Mouse (Mus musculus): ENCODE data around the gene Spag8. TPM values are rescaled to one million over a fixed set of nuclear protein-coding genes. Genes with fewer than 3 reads are reported as not detected.

Gene Spag8
- total and polyA plus RNA-seq, 2 experiments from 2014 or later: 8.5 to 9.3 TPM

DNA sequence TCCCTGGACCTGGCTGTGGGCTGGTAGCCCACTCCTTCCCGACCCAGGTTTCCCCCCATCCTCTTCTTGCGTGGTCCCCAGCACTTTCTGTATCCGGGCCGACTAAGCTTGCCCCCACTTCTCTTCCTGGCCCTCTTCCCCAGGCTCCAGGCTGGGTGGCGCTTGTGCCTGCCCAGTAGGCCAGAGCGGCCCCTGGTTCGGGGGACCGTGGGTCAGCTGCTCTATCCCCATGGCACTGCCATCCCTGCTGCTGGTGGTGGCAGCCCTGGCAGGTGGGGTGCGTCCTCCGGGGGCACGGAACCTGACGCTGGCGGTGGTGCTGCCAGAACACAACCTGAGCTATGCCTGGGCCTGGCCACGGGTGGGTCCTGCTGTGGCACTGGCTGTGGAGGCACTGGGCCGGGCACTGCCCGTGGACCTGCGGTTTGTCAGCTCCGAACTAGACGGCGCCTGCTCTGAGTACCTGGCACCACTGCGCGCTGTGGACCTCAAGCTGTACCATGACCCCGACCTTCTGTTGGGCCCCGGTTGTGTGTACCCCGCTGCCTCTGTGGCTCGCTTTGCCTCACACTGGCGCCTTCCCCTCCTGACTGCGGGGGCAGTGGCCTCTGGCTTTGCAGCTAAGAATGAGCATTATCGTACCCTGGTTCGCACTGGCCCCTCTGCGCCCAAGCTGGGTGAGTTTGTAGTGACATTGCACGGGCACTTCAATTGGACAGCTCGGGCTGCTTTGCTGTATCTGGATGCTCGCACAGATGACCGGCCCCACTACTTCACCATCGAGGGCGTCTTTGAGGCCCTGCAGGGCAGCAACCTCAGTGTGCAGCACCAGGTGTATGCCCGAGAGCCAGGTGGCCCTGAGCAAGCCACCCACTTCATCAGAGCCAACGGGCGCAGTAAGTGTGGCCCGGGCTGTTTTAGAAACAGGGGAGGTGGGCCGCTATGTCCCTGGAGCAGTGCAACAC is 21.2 kb downstream of the Spag8 start:
- Histone ChIP-seq H3K4me3 (ENCODE audit: low read depth, low read length) (peak overlapping the region; percentile 57), H3K36me3 (ENCODE audit: insufficient read depth, low read length) (no peaks in the 10 kb centered on the region), H3K27ac (ENCODE audit: low read depth, low read length) (peak overlapping the region; percentile 77), H3K4me2 (ENCODE audit: low read depth, low read length, poor library complexity, severe bottlenecking) (peak overlapping the region; percentile 97), H3K9ac (replicated peaks; ENCODE audit: low read length, poor library complexity, severe bottlenecking) (peak overlapping the region; percentile 90), H3K9me3 (ENCODE audit: low read length) (no peaks in the 10 kb centered on the region), H3K4me1 (ENCODE audit: insufficient read depth, low read length) (peaks cover 23% of the 10 kb centered on the region), H3K27me3 (ENCODE audit: insufficient read depth, low read length) (no peaks in the 10 kb centered on the region)
- DNase-seq (ENCODE audit: low spot score): no peak
- WGBS: 52% methylated on average over 42 of the region's 42 CpGs
- ATAC-seq (ENCODE audit: low FRiP score): peak; percentile 17
- no peak for TF ChIP-seq CTCF (IDR thresholded peaks at IDR 0.05)

DNA sequence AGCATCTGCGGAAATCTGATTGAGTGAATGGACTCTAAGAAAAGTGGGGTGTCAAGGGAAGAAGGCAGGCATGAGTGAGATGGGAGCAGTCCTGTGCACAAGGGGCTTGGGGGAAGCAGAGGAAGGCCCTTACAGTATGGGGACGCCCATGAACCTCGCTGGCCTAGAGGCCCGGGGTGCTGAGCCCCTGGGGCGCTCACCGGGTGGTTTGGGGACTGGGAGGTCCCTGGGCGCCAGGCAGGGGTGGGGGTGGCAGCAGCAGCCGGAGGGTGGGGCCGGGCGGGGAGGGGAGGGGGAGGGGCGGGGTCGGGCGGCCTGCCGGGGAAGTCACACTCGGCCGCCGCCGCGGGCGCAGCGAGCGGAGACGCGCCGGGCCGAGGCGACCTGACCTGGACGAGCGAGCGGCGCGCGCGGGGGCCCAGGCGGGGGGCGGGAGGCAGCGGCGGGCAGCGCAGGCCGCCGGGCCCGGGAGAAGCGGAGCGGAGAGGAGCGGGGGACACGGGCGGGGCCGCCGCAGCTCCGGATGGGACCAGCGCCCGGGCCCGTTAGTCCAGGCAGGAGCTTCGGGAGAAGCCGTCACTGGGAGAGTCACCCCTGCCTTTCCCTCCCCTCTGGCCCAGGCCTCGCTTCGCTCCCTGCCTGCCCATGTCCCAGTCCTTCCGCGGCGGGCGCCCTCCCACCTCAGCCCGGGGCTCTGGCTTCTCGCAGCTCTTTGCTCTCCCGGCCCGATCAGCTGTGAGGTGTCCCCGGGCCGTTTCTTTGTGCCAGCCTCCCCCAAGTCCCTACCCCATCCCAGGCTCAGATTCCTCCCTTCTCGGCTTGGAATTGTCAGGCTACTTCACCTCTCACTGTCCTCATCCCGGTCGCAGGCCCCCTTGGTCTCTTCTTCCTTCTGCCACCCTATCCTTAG is 22.1 kb downstream of the Spag8 start, which contains the start of gene Npr2:
Gene Npr2, plus strand, starts transcription at position 890 of the 910 bp plus-strand sequence.
- ATAC-seq (ENCODE audit: low FRiP score) (peak; percentile 35), DNase-seq (ENCODE audit: low spot score) (peak; percentile 31)
- no peaks in the 10 kb centered on the region for H3K9me3 ChIP-seq (ENCODE audit: low read length)
- no peak for TF ChIP-seq CTCF (IDR thresholded peaks at IDR 0.05)
- WGBS: 2% methylated on average over 26 of the region's 70 CpGs
- H3K27me3 ChIP-seq (ENCODE audit: insufficient read depth, low read length): no peaks in the 10 kb centered on the region
- peak within 1 kb of the TSS; percentile 90 for H3K9ac ChIP-seq (replicated peaks; ENCODE audit: low read length, poor library complexity, severe bottlenecking)
- H3K36me3 ChIP-seq (ENCODE audit: insufficient read depth, low read length): no peaks in the 10 kb centered on the region
- peak within 1 kb of the TSS; percentile 97 for H3K4me2 ChIP-seq (ENCODE audit: low read depth, low read length, poor library complexity, severe bottlenecking)
- peaks cover 23% of the 10 kb centered on the region for H3K4me1 ChIP-seq (ENCODE audit: insufficient read depth, low read length)
- H3K4me3 ChIP-seq (ENCODE audit: low read depth, low read length): peak within 1 kb of the TSS; percentile 57
- H3K27ac ChIP-seq (ENCODE audit: low read depth, low read length): peak within 1 kb of the TSS; percentile 77

DNA sequence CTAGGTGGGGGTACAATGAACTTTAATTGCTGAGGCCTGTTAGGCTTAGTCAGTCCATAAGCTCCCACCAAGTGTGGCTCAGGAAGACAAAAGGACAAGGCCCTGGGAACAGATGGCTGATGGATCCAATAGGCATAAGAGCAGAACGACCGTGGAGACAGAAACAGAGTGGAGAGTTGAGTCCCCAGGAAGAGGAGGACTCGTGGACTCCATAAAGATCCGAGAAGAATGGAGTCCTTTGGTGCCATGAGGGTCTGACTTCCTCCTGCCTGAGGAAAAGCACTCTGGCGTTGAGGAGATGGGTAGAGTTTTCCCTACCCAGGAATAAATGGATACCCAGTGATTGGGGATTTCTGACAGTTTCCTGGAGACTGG is 22.7 kb downstream of the Spag8 start:
- peaks cover 23% of the 10 kb centered on the region for H3K4me1 ChIP-seq (ENCODE audit: insufficient read depth, low read length)
- DNase-seq (ENCODE audit: low spot score) (peak; percentile 21), ATAC-seq (ENCODE audit: low FRiP score) (no peak)
- peak overlapping the region; percentile 90; the same call in 1 of the 2 replicates for H3K9ac ChIP-seq (replicated peaks; ENCODE audit: low read length, poor library complexity, severe bottlenecking)
- peak overlapping the region; percentile 77 for H3K27ac ChIP-seq (ENCODE audit: low read depth, low read length)
- no peaks in the 10 kb centered on the region for H3K9me3 ChIP-seq (ENCODE audit: low read length)
- peak overlapping the region; percentile 97; the same call in 1 of the 2 replicates for H3K4me2 ChIP-seq (ENCODE audit: low read depth, low read length, poor library complexity, severe bottlenecking)
- TF ChIP-seq CTCF (IDR thresholded peaks at IDR 0.05): no peak
- H3K4me3 ChIP-seq (ENCODE audit: low read depth, low read length): peak overlapping the region; percentile 57
- no peaks in the 10 kb centered on the region for H3K27me3 ChIP-seq (ENCODE audit: insufficient read depth, low read length)
- WGBS: 18% methylated on average over 5 of the region's 5 CpGs
- H3K36me3 ChIP-seq (ENCODE audit: insufficient read depth, low read length): no peaks in the 10 kb centered on the region

DNA sequence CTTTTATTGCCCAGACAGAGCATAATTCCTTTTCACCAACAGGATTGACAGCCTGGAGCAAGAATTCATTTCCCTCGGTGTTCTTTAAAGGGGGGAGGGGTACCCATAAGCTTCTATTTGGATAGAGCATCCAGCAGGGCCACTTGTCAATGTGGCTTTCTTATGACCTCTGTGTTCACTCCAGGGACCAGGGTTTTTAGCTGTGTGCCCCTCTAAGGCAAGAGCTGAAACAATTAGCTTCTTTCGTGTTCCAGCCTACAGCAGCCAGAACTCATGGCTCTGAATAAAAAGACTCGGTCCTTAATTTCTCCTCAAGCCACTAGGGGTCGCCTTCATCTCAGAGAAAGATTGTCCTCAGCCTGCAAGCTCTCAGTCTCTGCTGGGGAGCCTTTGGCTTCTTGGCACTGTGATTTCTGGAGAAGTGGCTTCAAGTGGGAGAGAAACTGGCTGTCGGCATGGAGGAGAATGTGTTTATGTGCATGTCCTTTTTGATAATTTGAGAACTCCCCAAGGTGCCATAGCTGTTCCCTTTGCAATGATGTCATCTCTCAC is 23.3 kb downstream of the Spag8 start:
- Histone ChIP-seq H3K4me2 (ENCODE audit: low read depth, low read length, poor library complexity, severe bottlenecking) (peak overlapping the region; percentile 31), H3K9me3 (ENCODE audit: low read length) (no peaks in the 10 kb centered on the region), H3K36me3 (ENCODE audit: insufficient read depth, low read length) (no peaks in the 10 kb centered on the region), H3K27ac (ENCODE audit: low read depth, low read length) (peak overlapping the region; percentile 77), H3K4me3 (ENCODE audit: low read depth, low read length) (no peak overlapping the region), H3K9ac (replicated peaks; ENCODE audit: low read length, poor library complexity, severe bottlenecking) (no peak overlapping the region), H3K4me1 (ENCODE audit: insufficient read depth, low read length) (peaks cover 23% of the 10 kb centered on the region), H3K27me3 (ENCODE audit: insufficient read depth, low read length) (no peaks in the 10 kb centered on the region)
- ATAC-seq (ENCODE audit: low FRiP score) (peak; percentile 68), DNase-seq (ENCODE audit: low spot score) (peak; percentile 94)
- peak; percentile 92 for TF ChIP-seq CTCF (IDR thresholded peaks at IDR 0.05)
- WGBS: under 1% methylated on average over 5 of the region's 5 CpGs

DNA sequence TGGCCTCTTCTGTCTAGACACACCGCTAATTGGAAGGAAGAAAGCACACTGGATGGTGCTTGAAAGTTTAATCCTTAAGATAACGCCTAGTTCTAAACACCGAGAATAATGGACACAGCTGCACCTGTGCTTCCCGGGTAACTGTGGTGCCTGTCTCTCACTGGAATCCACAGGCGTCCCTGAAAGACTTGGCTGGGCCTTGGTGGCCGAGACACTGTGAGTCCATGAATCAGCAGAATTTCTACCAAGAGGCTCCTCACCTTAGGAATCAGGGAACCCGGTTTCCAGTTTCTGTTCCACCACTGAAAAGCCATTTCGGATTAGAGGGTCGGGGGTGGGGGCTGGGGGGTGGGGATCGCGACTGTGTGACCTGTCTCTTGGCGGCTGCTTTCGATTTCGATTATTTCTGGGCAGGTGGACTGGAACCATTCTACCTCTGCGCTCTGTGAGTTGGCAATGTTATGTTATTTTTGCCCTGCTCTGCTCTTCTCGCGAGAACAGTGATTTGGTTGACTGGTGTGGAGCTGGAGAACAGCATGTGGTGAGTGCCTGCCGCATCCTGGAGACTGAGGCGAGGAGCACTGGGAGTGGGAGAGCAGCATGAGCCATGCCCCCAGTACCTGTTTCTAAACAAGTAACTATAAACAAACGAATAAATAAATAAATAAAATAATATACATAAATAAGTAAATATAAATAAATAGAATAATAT is 24.1 kb downstream of the Spag8 start:
- Histone ChIP-seq H3K27me3 (ENCODE audit: insufficient read depth, low read length) (no peaks in the 10 kb centered on the region), H3K4me1 (ENCODE audit: insufficient read depth, low read length) (peaks cover 23% of the 10 kb centered on the region), H3K27ac (ENCODE audit: low read depth, low read length) (no peak overlapping the region), H3K4me3 (ENCODE audit: low read depth, low read length) (no peak overlapping the region), H3K36me3 (ENCODE audit: insufficient read depth, low read length) (no peaks in the 10 kb centered on the region), H3K9ac (replicated peaks; ENCODE audit: low read length, poor library complexity, severe bottlenecking) (no peak overlapping the region), H3K4me2 (ENCODE audit: low read depth, low read length, poor library complexity, severe bottlenecking) (peak overlapping the region; percentile 24; the same call in 1 of the 2 replicates), H3K9me3 (ENCODE audit: low read length) (no peaks in the 10 kb centered on the region)
- DNase-seq (ENCODE audit: low spot score) (peak; percentile 62), ATAC-seq (ENCODE audit: low FRiP score) (peak; percentile 59; the same call in 1 of the 2 replicates)
- TF ChIP-seq CTCF (IDR thresholded peaks at IDR 0.05): no peak
- WGBS: 36% methylated on average over 20 of the region's 20 CpGs

All from midbrain, postnatal 0 days (tissue).